Mouse (Mus musculus) embryonic fibroblast, embryonic 13.5 days (primary cell): ENCODE measurements around the gene Cdnf.

Experiments used
- CTCF ChIP-seq: IDR thresholded peaks from 2 replicates; pipeline ENCODE4 v1.5.1; 2011; ENCODE audit warnings: mild to moderate bottlenecking, control low read depth, low read length, moderate library complexity, borderline replicate concordance; ENCODE audit not compliant: insufficient read depth
- POLR2A ChIP-seq: IDR thresholded peaks from 2 replicates; pipeline ENCODE4 v1.6.1; 2011; ENCODE audit warnings: low read depth, mild to moderate bottlenecking, control low read depth, low read length, moderate library complexity

- TF ChIP-seq CTCF (no peak), POLR2A (no peak)
Observed at GRCm38 (mm10) chr2:3522558-3522957, 9.7 kb downstream of the Cdnf start.
